13 mouse cellular contexts compared by ENCODE assay signal in genomic region chr16:92951516-92951915, GRCm38 (mm10).
DNase-seq lines count a peak whose midpoint lies in the region; ATAC-seq lines count a peak whose summit lies in the region.
"Had no signal": no experiment of that assay in that cellular context is flagged by ENCODE, and none has a peak within 500 bp of the region (broad histone marks: within the 10 kb centered on the region; RNA-seq: fewer than 3 reads in every experiment).

No protein-coding gene starts in this region.

- no peaks in the 10 kb centered on the region for H3K9me3 ChIP-seq in heart, embryonic 10.5 days
- no peaks in the 10 kb centered on the region for H3K9me3 ChIP-seq in forebrain, embryonic 12.5 days
- H3K9me3 ChIP-seq: hindbrain, embryonic 13.5 days; liver, embryonic 12.5 days; neural tube, embryonic 15.5 days had no signal

- H3K36me3 ChIP-seq in heart, embryonic 10.5 days, result no peaks in the 10 kb centered on the region
- no peaks in the 10 kb centered on the region for H3K36me3 ChIP-seq in forebrain, embryonic 12.5 days (replicated peaks)
- H3K36me3 ChIP-seq: hindbrain, embryonic 13.5 days; liver, embryonic 12.5 days; neural tube, embryonic 15.5 days had no signal

- peaks cover 21% of the 10 kb centered on the region for H3K4me1 ChIP-seq in heart, embryonic 10.5 days
- no peaks in the 10 kb centered on the region for H3K4me1 ChIP-seq in forebrain, embryonic 12.5 days
- H3K4me1 ChIP-seq: hindbrain, embryonic 13.5 days had no signal

- peak; percentile 34 to 58 for DNase-seq in heart, adult 18-20 months
- DNase-seq in heart, embryonic 10.5 days (ENCODE audit: low spot score), result no peak
- peak; percentile 34 for DNase-seq in NIH3T3 (ENCODE audit: low read depth)
- DNase-seq in fibroblast of lung, adult 2 months (ENCODE audit: low read depth), result peak; percentile 65
- DNase-seq in skeletal muscle tissue, adult 2 months (ENCODE audit: low read depth, low spot score), result peak; percentile 40
- no peak for DNase-seq in adrenal gland, adult (ENCODE audit: inconsistent age in 2 of 2, low spot score in 1 of 2)
- DNase-seq: cerebellum, adult 9-10 months; right cerebral cortex, adult 18-20 months had no signal

- H3K27me3 ChIP-seq in heart, embryonic 10.5 days (ENCODE audit: insufficient read depth, poor library complexity, severe bottlenecking), result peaks cover 24% of the 10 kb centered on the region
- no peaks in the 10 kb centered on the region for H3K27me3 ChIP-seq in forebrain, embryonic 12.5 days
- H3K27me3 ChIP-seq: hindbrain, embryonic 13.5 days; liver, embryonic 12.5 days; neural tube, embryonic 15.5 days had no signal

- 81% methylated on average over 6 of the region's 6 CpGs for WGBS in heart, embryonic 10.5 days
- 93% methylated on average over 6 of the region's 6 CpGs for WGBS in forebrain, embryonic 12.5 days

- ATAC-seq in forebrain, embryonic 12.5 days (ENCODE audit: low FRiP score), result no peak
- ATAC-seq: liver, embryonic 12.5 days had no signal

- no peak overlapping the region for H3K9ac ChIP-seq in forebrain, embryonic 12.5 days
- H3K9ac ChIP-seq: hindbrain, embryonic 13.5 days; liver, embryonic 12.5 days; neural tube, embryonic 15.5 days had no signal

- H3K4me3 ChIP-seq in heart, embryonic 10.5 days, result no peak overlapping the region
- H3K4me3 ChIP-seq in forebrain, embryonic 12.5 days (replicated peaks), result no peak overlapping the region
- H3K4me3 ChIP-seq: hindbrain, embryonic 13.5 days; layer of hippocampus, adult 2 months; liver, embryonic 12.5 days; neural tube, embryonic 15.5 days had no signal

- H3K4me2 ChIP-seq in forebrain, embryonic 12.5 days, result no peak overlapping the region
- H3K4me2 ChIP-seq: hindbrain, embryonic 13.5 days; liver, embryonic 12.5 days; neural tube, embryonic 15.5 days had no signal

- H3K27ac ChIP-seq in heart, embryonic 10.5 days, result no peak overlapping the region
- H3K27ac ChIP-seq in forebrain, embryonic 12.5 days, result no peak overlapping the region
- H3K27ac ChIP-seq: hindbrain, embryonic 13.5 days; liver, embryonic 12.5 days; neural tube, embryonic 15.5 days had no signal

Comparison
In these comparisons a context has a peak if more than half of its experiments do, and no peak if none do; other contexts are left out.
1. DNase-seq: peak in heart, adult 18-20 months (2 of 2), NIH3T3 (single experiment), fibroblast of lung, adult 2 months (single experiment) and skeletal muscle tissue, adult 2 months (single experiment); none in heart, embryonic 10.5 days (single experiment) and adrenal gland, adult (0 of 2).